Mouse (Mus musculus): ENCODE data around the gene Nrp2. TPM values are rescaled to one million over a fixed set of nuclear protein-coding genes. Genes with fewer than 3 reads are reported as not detected.

Gene Nrp2
- polyA plus RNA-seq, 1 experiment from 2014 or later = 23.4 TPM

DNA sequence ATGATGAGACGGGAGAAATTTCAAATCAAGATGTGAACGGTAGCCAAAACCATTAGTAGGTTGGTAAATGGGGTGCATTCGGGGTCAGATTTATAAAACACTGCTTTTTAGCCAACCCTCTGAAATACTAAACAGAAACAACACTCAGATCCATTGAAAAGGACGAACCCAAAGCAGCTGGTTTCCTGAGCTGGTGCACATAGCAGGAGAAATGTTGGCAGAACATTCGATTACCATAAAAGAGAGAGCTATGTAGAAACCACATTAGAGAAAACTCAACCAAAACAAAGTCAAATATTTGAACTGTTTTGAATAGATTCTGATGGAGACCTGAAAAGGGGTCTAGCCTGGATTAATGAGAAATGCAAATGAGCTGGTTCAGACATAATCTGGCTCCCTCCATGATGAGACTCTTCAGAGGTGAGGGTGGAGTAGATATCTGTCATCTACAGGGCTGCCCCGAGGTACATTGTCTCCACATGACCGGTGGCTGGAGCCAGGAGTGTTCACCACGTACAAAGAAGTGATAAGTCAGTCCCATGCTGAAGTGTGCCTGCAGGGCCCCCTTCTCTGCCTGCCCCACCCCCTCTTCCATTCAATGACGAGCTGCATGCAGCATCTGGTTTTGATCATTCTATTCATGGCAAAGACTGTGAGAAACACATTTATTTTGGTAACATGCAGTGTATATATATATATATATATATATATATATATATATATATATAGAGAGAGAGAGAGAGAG lies 156.6 kb downstream of the Nrp2 start:
- no peak overlapping the region for H3K4me3 ChIP-seq (ENCODE audit: low read depth, low read length)
- no peak overlapping the region for H3K4me2 ChIP-seq (ENCODE audit: low read length)
- no peaks in the 10 kb centered on the region for H3K36me3 ChIP-seq (ENCODE audit: control insufficient read depth, insufficient read depth, low read length)
- WGBS = 75% methylated on average over 9 of the region's 9 CpGs
- no peaks in the 10 kb centered on the region for H3K9me3 ChIP-seq (replicated peaks; ENCODE audit: control insufficient read depth, low read length, poor library complexity, severe bottlenecking)
- no peak overlapping the region for H3K9ac ChIP-seq (ENCODE audit: low read depth, low read length)
- no peaks in the 10 kb centered on the region for H3K27me3 ChIP-seq (ENCODE audit: control insufficient read depth, insufficient read depth, low read depth, low read length)
- no peak for ATAC-seq
- no peaks in the 10 kb centered on the region for H3K4me1 ChIP-seq (ENCODE audit: control insufficient read depth, insufficient read depth, low read length)
- H3K27ac ChIP-seq (ENCODE audit: low read length) = no peak overlapping the region

DNA sequence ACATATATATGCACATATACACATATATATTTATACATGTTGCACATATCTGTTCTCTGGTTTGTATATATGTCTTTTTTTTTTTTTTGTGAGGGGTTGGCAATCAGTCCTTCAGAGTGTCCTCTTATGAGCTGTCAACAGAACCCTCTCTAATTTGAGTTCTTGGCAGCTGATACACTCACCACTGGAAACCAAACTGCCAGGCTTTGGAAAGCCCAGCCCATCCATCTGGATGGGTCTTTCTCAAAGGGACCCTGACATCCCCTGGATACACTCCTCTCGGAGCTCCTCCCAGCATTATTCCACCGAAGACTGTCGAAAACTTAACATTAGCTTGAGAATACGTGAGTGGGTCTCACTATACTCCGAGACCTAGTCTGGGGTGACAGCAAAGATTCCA lies 157.2 kb downstream of the Nrp2 start:
- H3K4me2 ChIP-seq (ENCODE audit: low read length) = no peak overlapping the region
- no peaks in the 10 kb centered on the region for H3K27me3 ChIP-seq (ENCODE audit: control insufficient read depth, insufficient read depth, low read depth, low read length)
- H3K9me3 ChIP-seq (replicated peaks; ENCODE audit: control insufficient read depth, low read length, poor library complexity, severe bottlenecking) = no peaks in the 10 kb centered on the region
- ATAC-seq = no peak
- 74% methylated on average over 5 of the region's 5 CpGs for WGBS
- H3K27ac ChIP-seq (ENCODE audit: low read length) = no peak overlapping the region
- H3K36me3 ChIP-seq (ENCODE audit: control insufficient read depth, insufficient read depth, low read length) = no peaks in the 10 kb centered on the region
- H3K4me3 ChIP-seq (ENCODE audit: low read depth, low read length) = no peak overlapping the region
- H3K9ac ChIP-seq (ENCODE audit: low read depth, low read length) = no peak overlapping the region
- H3K4me1 ChIP-seq (ENCODE audit: control insufficient read depth, insufficient read depth, low read length) = no peaks in the 10 kb centered on the region

DNA sequence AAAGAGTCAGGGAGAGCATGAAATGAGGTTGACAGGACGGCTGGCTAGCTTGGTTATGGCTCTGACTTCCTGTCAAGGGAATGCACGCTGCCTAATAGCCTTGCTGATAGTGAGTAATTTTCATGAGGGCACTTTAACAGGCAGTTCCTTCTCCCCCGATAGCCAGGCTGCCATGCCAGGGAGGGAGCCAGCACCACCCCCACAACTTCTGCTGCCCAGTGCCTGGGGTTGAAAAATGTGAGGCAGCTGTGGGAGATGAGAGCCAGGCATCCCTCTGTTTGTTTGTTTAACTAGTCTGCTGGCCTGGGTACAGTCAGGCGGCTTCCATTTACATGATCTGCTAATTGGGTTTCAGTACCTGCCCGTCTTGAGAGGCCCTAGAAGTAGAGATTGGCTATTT lies 157.7 kb downstream of the Nrp2 start:
- no peaks in the 10 kb centered on the region for H3K4me1 ChIP-seq (ENCODE audit: control insufficient read depth, insufficient read depth, low read length)
- H3K9me3 ChIP-seq (replicated peaks; ENCODE audit: control insufficient read depth, low read length, poor library complexity, severe bottlenecking) = no peaks in the 10 kb centered on the region
- WGBS = 41% methylated on average over 5 of the region's 5 CpGs
- no peak for ATAC-seq
- no peaks in the 10 kb centered on the region for H3K27me3 ChIP-seq (ENCODE audit: control insufficient read depth, insufficient read depth, low read depth, low read length)
- H3K9ac ChIP-seq (ENCODE audit: low read depth, low read length) = no peak overlapping the region
- H3K4me2 ChIP-seq (ENCODE audit: low read length) = no peak overlapping the region
- no peak overlapping the region for H3K27ac ChIP-seq (ENCODE audit: low read length)
- H3K4me3 ChIP-seq (ENCODE audit: low read depth, low read length) = no peak overlapping the region
- H3K36me3 ChIP-seq (ENCODE audit: control insufficient read depth, insufficient read depth, low read length) = no peaks in the 10 kb centered on the region

Data from midbrain, embryonic 16.5 days (tissue).